16 mouse cellular contexts compared by ENCODE assay signal in the genomic region with DNA sequence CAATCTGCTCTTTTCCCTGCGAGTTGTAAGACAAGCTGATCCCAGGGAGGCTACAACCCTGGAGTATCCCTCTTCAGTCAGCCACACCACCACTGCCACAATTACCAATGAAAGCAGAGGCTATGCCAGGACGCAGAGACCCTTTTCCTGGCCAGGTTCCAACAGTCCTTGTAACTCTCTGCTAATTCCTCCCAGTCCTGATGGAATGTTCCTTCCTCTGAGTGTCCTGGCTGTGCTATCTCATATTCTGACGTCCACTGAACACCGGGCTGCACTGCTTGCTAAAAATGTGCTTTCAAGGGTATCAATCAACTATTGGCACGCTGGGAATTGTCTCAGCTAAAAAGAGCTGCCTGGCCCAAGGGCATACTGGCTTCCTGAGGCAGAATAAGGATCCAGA. TPM values are rescaled to one million over a fixed set of nuclear protein-coding genes. Genes with fewer than 3 reads are reported as not detected.
DNase-seq lines count a peak whose midpoint lies in the region; ATAC-seq and TF ChIP-seq lines count a peak whose summit lies in the region.
"Had no signal": no experiment of that assay in that cellular context is flagged by ENCODE, and none has a peak within 500 bp of the region (broad histone marks: within the 10 kb centered on the region; RNA-seq: fewer than 3 reads in every experiment).

No protein-coding gene starts in this region.

- H3K4me3 ChIP-seq in lung, embryonic 14.5 days (ENCODE audit: low read depth, low read length) = no peak overlapping the region
- H3K4me3 ChIP-seq in lung, adult 2 months (replicated peaks; ENCODE audit: extremely low read depth, low read depth, low read length) = no peak overlapping the region
- H3K4me3 ChIP-seq in heart, postnatal 0 days (ENCODE audit: low read depth, low read length) = no peak overlapping the region
- H3K4me3 ChIP-seq: forebrain, embryonic 12.5 days had no signal

- H3K27me3 ChIP-seq in lung, embryonic 14.5 days (ENCODE audit: insufficient read depth, low read length) = no peaks in the 10 kb centered on the region
- no peaks in the 10 kb centered on the region for H3K27me3 ChIP-seq in heart, postnatal 0 days (ENCODE audit: control insufficient read depth, insufficient read depth, low read length)
- H3K27me3 ChIP-seq: forebrain, embryonic 12.5 days had no signal

- no peak for ATAC-seq in lung, embryonic 14.5 days (ENCODE audit: insufficient read depth)
- ATAC-seq in heart, postnatal 0 days (ENCODE audit: insufficient read depth, low read depth) = peak; percentile 94
- ATAC-seq: hindbrain, embryonic 16.5 days had no signal

- no peak overlapping the region for H3K4me2 ChIP-seq in lung, embryonic 14.5 days
- no peak overlapping the region for H3K4me2 ChIP-seq in heart, postnatal 0 days (ENCODE audit: low read depth, low read length)
- H3K4me2 ChIP-seq: forebrain, embryonic 12.5 days; liver, embryonic 11.5 days had no signal

- H3K9me3 ChIP-seq in lung, embryonic 14.5 days (ENCODE audit: low read depth, low read length) = no peaks in the 10 kb centered on the region
- no peaks in the 10 kb centered on the region for H3K9me3 ChIP-seq in heart, postnatal 0 days (replicated peaks; ENCODE audit: control insufficient read depth, low read length)
- H3K9me3 ChIP-seq: forebrain, embryonic 12.5 days had no signal

- H3K9ac ChIP-seq in lung, embryonic 14.5 days = no peak overlapping the region
- H3K9ac ChIP-seq in heart, postnatal 0 days (replicated peaks; ENCODE audit: low read depth, low read length) = no peak overlapping the region
- H3K9ac ChIP-seq: forebrain, embryonic 12.5 days had no signal

- DNase-seq in lung, embryonic 14.5 days = peak; percentile 66
- DNase-seq in lung, adult 2 months = no peak
- DNase-seq in brain, embryonic 14.5 days (ENCODE audit: low read depth) = peak; percentile 37
- DNase-seq in heart, adult 9 months (ENCODE audit: low spot score in 2 of 2) = peak; percentile 54 to 74
- DNase-seq in heart, postnatal 0 days (ENCODE audit: low spot score) = peak; percentile 94
- no peak for DNase-seq in adrenal gland, postnatal 10 days
- DNase-seq in right cerebral cortex, adult 2 months (ENCODE audit: low spot score in 2 of 2) = no peak
- no peak for DNase-seq in thymus, postnatal 0 days (ENCODE audit: low spot score)
- DNase-seq: cerebellum, postnatal 25 days; kidney, adult 18-20 months; layer of hippocampus, postnatal 36 days; right cerebral cortex, postnatal 4 days; thymus, postnatal 4 days had no signal

- peak; percentile 93 for TF ChIP-seq EP300 in heart, postnatal 0 days (IDR thresholded peaks at IDR 0.05; ENCODE audit: low read depth)

- no peaks in the 10 kb centered on the region for H3K36me3 ChIP-seq in lung, embryonic 14.5 days (ENCODE audit: insufficient read depth)
- no peaks in the 10 kb centered on the region for H3K36me3 ChIP-seq in heart, postnatal 0 days (replicated peaks; ENCODE audit: control insufficient read depth, insufficient read depth, low read length)
- H3K36me3 ChIP-seq: forebrain, embryonic 12.5 days had no signal

- no peak for TF ChIP-seq CTCF in lung, embryonic 14.5 days (IDR thresholded peaks at IDR 0.05; ENCODE audit: low read depth)
- no peak for TF ChIP-seq CTCF in lung, adult 2 months (IDR thresholded peaks at IDR 0.05; ENCODE audit: insufficient read depth, low read length)
- no peak for TF ChIP-seq CTCF in brain, embryonic 14.5 days (IDR thresholded peaks at IDR 0.05; ENCODE audit: borderline replicate concordance, extremely low read depth, insufficient read depth, insufficient read length)
- TF ChIP-seq CTCF in heart, postnatal 0 days (IDR thresholded peaks at IDR 0.05; ENCODE audit: low read depth) = no peak

- no peak for TF ChIP-seq POLR2A in lung, adult 2 months (IDR thresholded peaks at IDR 0.05; ENCODE audit: borderline replicate concordance, extremely low read depth, low read depth, low read length)
- TF ChIP-seq POLR2A in brain, embryonic 14.5 days (IDR thresholded peaks at IDR 0.05; ENCODE audit: borderline replicate concordance, extremely low read depth, insufficient read depth, insufficient read length, poor library complexity, severe bottlenecking) = no peak

- H3K4me1 ChIP-seq in lung, embryonic 14.5 days (ENCODE audit: insufficient read depth) = no peaks in the 10 kb centered on the region
- no peaks in the 10 kb centered on the region for H3K4me1 ChIP-seq in lung, adult 2 months (ENCODE audit: control insufficient read depth, insufficient read depth, low read length)
- peaks cover 34% of the 10 kb centered on the region for H3K4me1 ChIP-seq in heart, postnatal 0 days (ENCODE audit: control insufficient read depth, insufficient read depth)
- H3K4me1 ChIP-seq: forebrain, embryonic 12.5 days had no signal

- no peak overlapping the region for H3K27ac ChIP-seq in lung, embryonic 14.5 days (ENCODE audit: low read depth)
- H3K27ac ChIP-seq in heart, postnatal 0 days (ENCODE audit: low read depth) = peak overlapping the region; percentile 95
- H3K27ac ChIP-seq: forebrain, embryonic 12.5 days had no signal

- WGBS in lung, embryonic 14.5 days = 27% methylated on average over 5 of the region's 5 CpGs
- 44% methylated on average over 5 of the region's 5 CpGs for WGBS in lung, adult 2 months
- WGBS in heart, postnatal 0 days = 11% methylated on average over 5 of the region's 5 CpGs

RNA-seq across cellular contexts. Expression of gene Pdzd2, which starts 18.7 kb away (rescaled TPM):
- polyA plus RNA-seq in lung, embryonic 14.5 days (2014; fragmentation: Nextera tagmentation; extraction: Ambion mirVana) = 21.7 and 24.1 TPM in 2 replicates
- 101 and 125 TPM in 2 replicates for polyA plus RNA-seq in lung, adult 2 months (2012; rRNA removed)
- polyA plus RNA-seq in brain, embryonic 14.5 days (2012; rRNA removed) = 3.6 and 7.7 TPM in 2 replicates
- total RNA-seq in heart, postnatal 0 days (2014; rRNA removed; ENCODE audit: low replicate concordance) = 82.8 and 86.0 TPM in 2 replicates
- polyA plus RNA-seq in heart, postnatal 0 days (2015; fragmentation: Nextera tagmentation; extraction: Ambion mirVana) = 26.3 and 36.1 TPM in 2 replicates
- 10 to 100 TPM; 26.2 to 44.2 TPM for total RNA-seq in adrenal gland, postnatal 10 days (2021)
- 5.2 and 6.3 TPM in 2 replicates for polyA plus RNA-seq in thymus, postnatal 0 days (2015; fragmentation: Nextera tagmentation; extraction: Ambion mirVana)

Comparison
In these comparisons a context has a peak if more than half of its experiments do, and no peak if none do; other contexts are left out.
1. DNase-seq: peak in lung, embryonic 14.5 days (single experiment), brain, embryonic 14.5 days (single experiment), heart, adult 9 months (2 of 2) and heart, postnatal 0 days (single experiment); none in lung, adult 2 months (single experiment), adrenal gland, postnatal 10 days (single experiment), right cerebral cortex, adult 2 months (0 of 2) and thymus, postnatal 0 days (single experiment).